Mouse (Mus musculus) cortical plate, adult 2 months (tissue): Measurements from ENCODE around the gene Hace1. TPM values are rescaled to one million over a fixed set of nuclear protein-coding genes. Genes with fewer than 3 reads are reported as not detected.

Experiments
- H3K27ac ChIP-seq: fragments of 200-500 bp; 2 replicates; pipeline ENCODE4 v1.5.1; 2012; ENCODE audit warnings: low read length, control low read depth, inconsistent platforms; ENCODE audit not compliant: insufficient read depth
- H3K4me1 ChIP-seq: fragments of 200-500 bp; 2 replicates; pipeline ENCODE4 v1.6.1; 2011; ENCODE audit warnings: low read length; ENCODE audit not compliant: control insufficient read depth, insufficient read depth
- H3K4me3 ChIP-seq: fragments of 200-500 bp; 2 replicates; pipeline ENCODE4 v1.5.1; 2011; ENCODE audit warnings: mild to moderate bottlenecking, low read length, control low read depth; ENCODE audit not compliant: insufficient read depth
- CTCF ChIP-seq: fragments of 200-500 bp; IDR thresholded peaks from 2 replicates; pipeline ENCODE4 v1.5.1; 2011; ENCODE audit warnings: mild to moderate bottlenecking, control low read depth, low read length; ENCODE audit not compliant: insufficient read depth; ENCODE audit errors: extremely low read depth
- POLR2A ChIP-seq: fragments of 200-500 bp; IDR thresholded peaks from 2 replicates; pipeline ENCODE4 v1.6.1; 2011; ENCODE audit warnings: mild to moderate bottlenecking, low read length, control low read depth; ENCODE audit not compliant: insufficient read depth; ENCODE audit errors: extremely low read depth
- polyA plus RNA-seq: library from polyadenylated mRNA; depleted of rRNA; stranded (reverse); fragments of >200 nt; gene quantifications from 2 replicates; pipeline ENCODE4 v1.2.3, GENCODE M21; 2012

Gene Hace1
- polyA plus RNA-seq, 1 experiment: 55.1 TPM

- Histone ChIP-seq H3K27ac (no peak overlapping the region), H3K4me1 (no peaks in the 10 kb centered on the region), H3K4me3 (no peak overlapping the region)
- no peak for TF ChIP-seq CTCF
- TF ChIP-seq POLR2A: no peak
These were observed 41.4 kb downstream of the Hace1 start for GRCm38 (mm10) chr10:45619039-45619438.

GRCm38 (mm10) chr10:45631995-45632394 lies 54.4 kb downstream of the Hace1 start:
- TF ChIP-seq POLR2A (no peak), CTCF (no peak)
- H3K4me3 ChIP-seq: no peak overlapping the region
- H3K4me1 ChIP-seq: no peaks in the 10 kb centered on the region
- H3K27ac ChIP-seq: no peak overlapping the region

- no peak overlapping the region for H3K27ac ChIP-seq
- no peak overlapping the region for H3K4me3 ChIP-seq
- no peak for TF ChIP-seq CTCF
- no peak for TF ChIP-seq POLR2A
- no peaks in the 10 kb centered on the region for H3K4me1 ChIP-seq
These were observed 55.0 kb downstream of the Hace1 start for GRCm38 (mm10) chr10:45632641-45633040.

GRCm38 (mm10) chr10:45635201-45635600 lies 57.6 kb downstream of the Hace1 start:
- Histone ChIP-seq H3K4me3 (no peak overlapping the region), H3K4me1 (no peaks in the 10 kb centered on the region), H3K27ac (no peak overlapping the region)
- TF ChIP-seq POLR2A (no peak), CTCF (no peak)

GRCm38 (mm10) chr10:45639762-45640161 lies 62.1 kb downstream of the Hace1 start:
- Histone ChIP-seq H3K4me3 (no peak overlapping the region), H3K27ac (no peak overlapping the region), H3K4me1 (no peaks in the 10 kb centered on the region)
- TF ChIP-seq POLR2A (no peak), CTCF (no peak)

- no peaks in the 10 kb centered on the region for H3K4me1 ChIP-seq
- TF ChIP-seq CTCF (no peak), POLR2A (no peak)
- H3K27ac ChIP-seq: no peak overlapping the region
These were observed 76.4 kb downstream of the Hace1 start for GRCm38 (mm10) chr10:45654026-45654425.

GRCm38 (mm10) chr10:45662015-45662414 lies 84.4 kb downstream of the Hace1 start:
- Histone ChIP-seq H3K4me1 (no peaks in the 10 kb centered on the region), H3K27ac (no peak overlapping the region), H3K4me3 (no peak overlapping the region)
- TF ChIP-seq CTCF (no peak), POLR2A (no peak)

More at GRCm38 (mm10) chr10:45654026-45654425, 76.4 kb downstream of the Hace1 start:
- H3K4me3 ChIP-seq: no peak overlapping the region

GRCm38 (mm10) chr10:45668266-45668665 lies 90.6 kb downstream of the Hace1 start:
- Histone ChIP-seq H3K4me1 (no peaks in the 10 kb centered on the region), H3K27ac (no peak overlapping the region), H3K4me3 (no peak overlapping the region)
- TF ChIP-seq CTCF: no peak
- no peak for TF ChIP-seq POLR2A

GRCm38 (mm10) chr10:45676796-45677195 lies 99.2 kb downstream of the Hace1 start:
- TF ChIP-seq POLR2A (no peak), CTCF (no peak)
- Histone ChIP-seq H3K4me3 (no peak overlapping the region), H3K27ac (no peak overlapping the region), H3K4me1 (no peaks in the 10 kb centered on the region)

- Histone ChIP-seq H3K27ac (no peak overlapping the region), H3K4me3 (no peak overlapping the region), H3K4me1 (no peaks in the 10 kb centered on the region)
- TF ChIP-seq CTCF (no peak), POLR2A (no peak)
These were observed 108.6 kb downstream of the Hace1 start for GRCm38 (mm10) chr10:45686191-45686590.
